Mouse (Mus musculus) liver, embryonic 12.5 days (tissue): Measurements from ENCODE around the gene Racgap1. TPM values are rescaled to one million over a fixed set of nuclear protein-coding genes. Genes with fewer than 3 reads are reported as not detected.

Source experiments
- ATAC-seq: fragments of 200-750 bp; cut with Nextera tagmentation; 2 replicates; pipeline ENCODE4 v1.8.0; 2017; ENCODE audit warnings: moderate number of reproducible peaks, mild to moderate bottlenecking, moderate library complexity
- H3K27ac ChIP-seq: fragments of 300-500 bp; sonication (generic); 2 replicates; pipeline ENCODE4 v1.5.1; 2016; ENCODE audit warnings: mild to moderate bottlenecking
- H3K27me3 ChIP-seq: fragments of 300-500 bp; sonication (generic); replicated peaks from 2 replicates; pipeline ENCODE4 v1.6.1; 2016; ENCODE audit warnings: mild to moderate bottlenecking, moderate library complexity
- H3K36me3 ChIP-seq: fragments of 300-500 bp; sonication (generic); 2 replicates; pipeline ENCODE4 v1.6.1; 2016; ENCODE audit warnings: mild to moderate bottlenecking, moderate library complexity
- H3K4me1 ChIP-seq: fragments of 300-500 bp; sonication (generic); 2 replicates; pipeline ENCODE4 v1.6.1; 2016
- H3K4me2 ChIP-seq: fragments of 300-500 bp; sonication (generic); 2 replicates; pipeline ENCODE4 v1.6.1; 2016; ENCODE audit warnings: mild to moderate bottlenecking, moderate library complexity
- H3K4me3 ChIP-seq: fragments of 300-500 bp; sonication (generic); 2 replicates; pipeline ENCODE4 v1.5.1; 2016; ENCODE audit warnings: mild to moderate bottlenecking, moderate library complexity
- H3K9ac ChIP-seq: fragments of 300-500 bp; sonication (generic); 2 replicates; pipeline ENCODE4 v1.6.1; 2016; ENCODE audit warnings: mild to moderate bottlenecking, moderate library complexity
- H3K9me3 ChIP-seq: fragments of 300-500 bp; sonication (generic); replicated peaks from 2 replicates; pipeline ENCODE4 v1.6.1; 2016; ENCODE audit warnings: mild to moderate bottlenecking, moderate library complexity
- WGBS: fragments of 180-500 bp; shearing (Covaris S2); methylation state at CpG from one replicate; pipeline ENCODE4 v1.1.7; 2016; ENCODE audit not compliant: insufficient replicate concordance; 5-methylcytosine and 5-hydroxymethylcytosine counted together
- polyA plus RNA-seq: library from polyadenylated mRNA; unstranded; fragments of >200 nt; fragmentation: Nextera tagmentation; extraction: Ambion mirVana; gene quantifications from 2 replicates; pipeline ENCODE4 v1.2.1, GENCODE M21; 2016

The Racgap1 gene
- polyA plus RNA-seq, 1 experiment from 2014 or later = 93.4 TPM

DNA sequence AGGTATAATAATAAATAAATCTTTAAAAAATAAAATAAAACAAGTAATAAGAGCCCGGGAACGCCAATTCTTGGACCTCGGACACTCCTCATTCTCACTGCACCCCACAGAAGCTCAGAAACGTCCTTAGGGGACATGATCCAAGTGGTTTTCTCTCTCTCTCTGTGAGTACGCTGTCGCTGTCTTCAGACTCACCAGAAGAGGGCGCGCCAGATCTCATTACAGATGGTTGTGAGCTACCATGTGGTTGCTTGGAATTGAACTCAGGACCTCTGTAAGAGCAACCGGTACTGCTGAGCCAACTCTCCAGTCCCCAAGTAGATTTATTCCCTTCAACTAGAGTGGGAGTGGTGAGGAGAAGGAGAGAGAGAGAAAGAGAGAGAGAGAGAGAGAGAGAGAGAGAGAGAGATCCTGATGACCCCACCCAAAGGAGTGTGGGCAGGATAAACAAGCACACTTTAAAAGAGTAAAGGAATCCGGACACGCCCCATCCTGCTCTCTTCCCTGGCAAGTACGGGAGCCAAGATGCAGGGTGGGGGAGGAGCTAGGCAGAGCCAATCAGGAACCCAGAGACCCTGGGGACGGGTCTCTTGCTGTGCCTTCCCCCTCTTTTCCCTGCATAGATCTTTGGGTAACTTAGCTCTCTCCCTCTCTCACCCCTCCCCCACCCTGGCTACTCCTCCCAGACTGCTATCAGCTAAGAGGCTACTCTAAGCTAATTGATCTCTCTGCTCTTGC, 26.8 kb upstream of the Racgap1 start:
- WGBS = 14% methylated on average over 13 of the region's 13 CpGs
- ATAC-seq = no peak; the same call in 1 of the 2 replicates

GRCm38 (mm10) chr15:99677089-99677488, 25.6 kb upstream of the Racgap1 start:
- H3K9ac ChIP-seq = no peak overlapping the region
- no peak overlapping the region for H3K27ac ChIP-seq
- H3K4me3 ChIP-seq = no peak overlapping the region
- WGBS = 52% methylated on average over 8 of the region's 8 CpGs
- no peaks in the 10 kb centered on the region for H3K9me3 ChIP-seq
- H3K4me1 ChIP-seq = peaks cover 7% of the 10 kb centered on the region
- no peak overlapping the region for H3K4me2 ChIP-seq
- ATAC-seq = no peak
- peaks cover 88% of the 10 kb centered on the region for H3K27me3 ChIP-seq
- no peaks in the 10 kb centered on the region for H3K36me3 ChIP-seq

More for the DNA sequence above, 26.8 kb upstream of the Racgap1 start:
- Histone ChIP-seq H3K4me2 (no peak overlapping the region), H3K9ac (no peak overlapping the region), H3K27me3 (peaks cover 78% of the 10 kb centered on the region), H3K9me3 (no peaks in the 10 kb centered on the region), H3K36me3 (no peaks in the 10 kb centered on the region), H3K4me3 (no peak overlapping the region), H3K27ac (no peak overlapping the region), H3K4me1 (peaks cover 7% of the 10 kb centered on the region)

DNA sequence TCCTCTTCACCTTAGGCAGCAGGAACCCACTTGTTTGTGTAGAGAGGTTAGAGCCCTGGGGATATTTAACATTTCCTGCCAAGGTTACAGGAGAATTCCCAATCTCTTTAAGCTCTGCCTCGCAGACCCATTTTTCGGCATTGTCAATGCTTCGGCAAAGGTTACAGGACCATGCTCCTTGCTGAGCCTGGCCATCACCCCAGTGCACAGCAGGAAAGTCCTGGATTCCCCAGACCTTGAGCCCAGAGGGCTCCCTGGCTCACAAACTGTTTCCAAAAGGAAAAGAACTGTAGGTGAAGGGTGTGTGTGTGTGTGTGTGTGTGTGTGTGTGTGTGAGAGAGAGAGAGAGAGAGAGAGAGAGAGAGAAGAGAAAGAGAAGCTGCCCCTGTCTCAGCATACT, 23.4 kb upstream of the Racgap1 start:
- H3K4me3 ChIP-seq = no peak overlapping the region
- H3K27ac ChIP-seq = no peak overlapping the region
- no peaks in the 10 kb centered on the region for H3K9me3 ChIP-seq
- no peak for ATAC-seq
- H3K4me2 ChIP-seq = no peak overlapping the region
- peaks cover 94% of the 10 kb centered on the region for H3K27me3 ChIP-seq
- H3K9ac ChIP-seq = no peak overlapping the region
- no peaks in the 10 kb centered on the region for H3K36me3 ChIP-seq
- 63% methylated on average over 3 of the region's 3 CpGs for whole genome bisulfite sequencing
- peaks cover 16% of the 10 kb centered on the region for H3K4me1 ChIP-seq

GRCm38 (mm10) chr15:99671783-99672182, 20.3 kb upstream of the Racgap1 start:
- peaks cover 100% of the 10 kb centered on the region for H3K27me3 ChIP-seq
- 54% methylated on average over 14 of the region's 14 CpGs for WGBS
- H3K4me1 ChIP-seq = peaks cover 10% of the 10 kb centered on the region
- H3K4me2 ChIP-seq = no peak overlapping the region
- H3K4me3 ChIP-seq = no peak overlapping the region
- H3K9me3 ChIP-seq = peaks cover 4% of the 10 kb centered on the region; the same call in 1 of the 2 replicates
- H3K27ac ChIP-seq = no peak overlapping the region
- H3K9ac ChIP-seq = no peak overlapping the region
- no peaks in the 10 kb centered on the region for H3K36me3 ChIP-seq
- ATAC-seq = no peak

DNA sequence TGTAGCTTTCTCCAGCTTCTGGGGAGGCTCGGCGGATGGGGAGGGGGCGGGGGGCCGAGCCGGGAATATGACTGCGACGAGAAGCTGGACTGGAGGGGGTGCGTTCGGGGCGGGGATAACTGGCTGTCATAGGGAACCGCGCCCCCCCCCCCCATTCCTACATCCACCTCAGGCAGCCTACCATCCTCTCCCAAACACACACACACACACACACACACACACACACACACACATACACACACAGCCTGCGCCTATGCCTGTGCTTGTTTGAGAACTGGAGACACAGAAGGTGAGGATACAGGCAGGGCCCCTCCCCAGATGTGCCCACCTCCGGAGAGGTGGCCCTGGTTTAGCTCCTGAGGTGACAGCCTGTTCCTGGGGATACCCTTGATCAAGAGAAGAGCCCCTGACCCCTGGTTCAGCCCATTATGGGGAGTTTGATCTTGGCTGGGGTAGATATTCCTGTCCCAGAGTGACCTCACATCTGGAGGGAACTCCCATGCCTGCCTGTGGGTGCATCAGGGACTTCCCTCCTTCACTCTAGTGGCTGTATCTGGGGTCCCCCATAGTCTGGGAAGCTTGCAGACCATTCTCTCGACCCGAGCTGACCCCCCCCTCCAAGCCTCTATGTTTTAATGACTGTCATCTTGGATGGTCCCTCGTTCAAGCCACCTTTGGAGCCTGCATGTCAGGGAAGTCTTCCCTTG, 19.7 kb upstream of the Racgap1 start:
- Histone ChIP-seq H3K4me3 (peak overlapping the region; percentile 52), H3K9ac (peak overlapping the region; percentile 43; the same call in 1 of the 2 replicates), H3K4me2 (peak overlapping the region; percentile 69), H3K27ac (no peak overlapping the region), H3K27me3 (peaks cover 100% of the 10 kb centered on the region), H3K4me1 (peaks cover 11% of the 10 kb centered on the region), H3K9me3 (peaks cover 4% of the 10 kb centered on the region; the same call in 1 of the 2 replicates), H3K36me3 (no peaks in the 10 kb centered on the region)
- ATAC-seq = no peak
- 8% methylated on average over 12 of the region's 17 CpGs for WGBS

DNA sequence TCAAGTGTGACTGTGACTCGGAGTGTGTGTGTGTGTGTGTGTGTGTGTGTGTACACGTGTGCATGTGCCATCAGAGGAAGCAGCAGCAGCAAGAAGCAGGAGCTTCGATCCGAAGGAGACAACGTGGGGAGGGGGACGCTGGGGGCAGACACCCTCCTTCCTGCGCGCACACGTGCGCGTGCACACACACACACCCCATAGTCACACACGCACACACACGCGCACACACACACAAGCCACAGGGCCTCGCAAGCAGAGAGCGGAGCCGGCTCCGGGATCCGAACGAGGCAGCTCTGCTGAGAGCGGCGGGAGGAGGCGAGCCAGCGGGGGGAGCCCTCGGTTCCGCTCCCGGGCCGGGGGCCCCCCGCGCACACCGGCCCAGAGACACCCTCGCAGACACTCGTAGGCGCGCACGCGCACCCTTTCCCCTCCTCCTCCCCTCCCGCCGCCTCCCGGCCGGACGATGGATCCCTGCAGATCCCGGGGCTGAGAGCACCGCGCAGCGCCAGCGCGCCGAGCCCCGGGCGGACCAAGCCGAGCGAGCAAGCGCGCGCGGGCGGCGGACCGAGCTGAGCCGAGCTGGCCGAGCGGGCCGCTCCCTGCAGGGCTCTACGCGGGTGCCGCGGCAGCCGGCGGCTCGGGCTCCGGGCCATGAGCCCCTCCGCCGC, 18.8 kb upstream of the Racgap1 start, which contains the start of gene Asic1:
Gene Asic1, plus strand, starts transcription at position 215 of the 668 bp plus-strand sequence.
- no peak for ATAC-seq
- WGBS = under 1% methylated on average over 62 of the region's 74 CpGs
- peak within 1 kb of the TSS; percentile 52 for H3K4me3 ChIP-seq
- no peaks in the 10 kb centered on the region for H3K36me3 ChIP-seq
- peak within 1 kb of the TSS; percentile 43 for H3K9ac ChIP-seq
- H3K27me3 ChIP-seq = peaks cover 100% of the 10 kb centered on the region
- peaks cover 4% of the 10 kb centered on the region; the same call in 1 of the 2 replicates for H3K9me3 ChIP-seq
- H3K4me2 ChIP-seq = peak within 1 kb of the TSS; percentile 69
- H3K27ac ChIP-seq = no peak within 1 kb of the TSS
- peaks cover 18% of the 10 kb centered on the region for H3K4me1 ChIP-seq

DNA sequence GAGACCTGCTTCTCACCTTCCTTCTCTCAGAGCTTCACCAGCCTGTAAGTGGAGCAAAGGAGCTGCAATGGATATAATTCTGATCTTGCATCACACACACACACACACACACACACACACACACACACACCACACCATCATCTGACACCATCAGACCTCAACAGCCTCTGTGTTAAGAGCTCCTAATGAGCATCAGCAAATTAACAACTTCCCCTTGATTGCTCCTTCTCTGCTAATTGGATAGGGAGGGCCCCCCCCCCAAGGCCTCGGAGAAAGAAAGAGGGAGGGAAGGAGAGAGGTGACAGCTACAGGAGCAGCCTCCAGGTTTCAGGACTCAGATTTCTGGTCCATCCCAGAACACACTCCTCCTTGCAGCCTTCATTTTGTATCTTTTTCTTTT, 17.9 kb upstream of the Racgap1 start:
- Histone ChIP-seq H3K4me1 (peaks cover 27% of the 10 kb centered on the region), H3K9me3 (peaks cover 4% of the 10 kb centered on the region; the same call in 1 of the 2 replicates), H3K27ac (no peak overlapping the region), H3K27me3 (peaks cover 100% of the 10 kb centered on the region), H3K4me3 (no peak overlapping the region), H3K4me2 (no peak overlapping the region), H3K9ac (no peak overlapping the region), H3K36me3 (no peaks in the 10 kb centered on the region)
- no peak for ATAC-seq
- WGBS = 8% methylated on average over 1 of the region's 1 CpGs

- 3% methylated on average over 12 of the region's 12 CpGs for WGBS
- no peak overlapping the region for H3K4me3 ChIP-seq
Measured at GRCm38 (mm10) chr15:99668881-99669280, 17.4 kb upstream of the Racgap1 start.

DNA sequence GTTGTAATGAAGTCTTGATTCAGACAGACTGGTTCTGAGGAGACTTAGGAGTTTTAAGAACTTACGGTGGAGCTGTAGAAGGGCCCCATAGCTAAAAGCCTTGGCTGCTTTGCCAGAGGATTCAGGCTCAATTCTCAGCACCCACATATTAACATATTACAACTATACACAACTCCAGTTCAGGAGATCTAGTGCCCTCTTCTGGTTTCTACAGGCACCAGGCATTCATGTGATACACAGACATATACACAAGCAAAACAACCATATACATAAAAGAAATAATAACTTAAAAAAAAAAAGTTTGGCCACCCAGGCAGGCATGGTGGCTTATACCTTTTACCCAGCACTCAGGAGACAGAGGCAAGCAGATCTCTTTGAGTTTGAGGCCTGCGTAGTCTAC, 16.1 kb upstream of the Racgap1 start:
- peaks cover 97% of the 10 kb centered on the region for H3K27me3 ChIP-seq
- 86% methylated on average over 2 of the region's 2 CpGs for WGBS
- ATAC-seq = no peak

More at GRCm38 (mm10) chr15:99668881-99669280, 17.4 kb upstream of the Racgap1 start:
- no peak overlapping the region for H3K4me2 ChIP-seq
- peaks cover 33% of the 10 kb centered on the region for H3K4me1 ChIP-seq
- H3K27me3 ChIP-seq = peaks cover 98% of the 10 kb centered on the region
- no peak overlapping the region for H3K27ac ChIP-seq
- H3K9ac ChIP-seq = no peak overlapping the region
- H3K36me3 ChIP-seq = no peaks in the 10 kb centered on the region
- H3K9me3 ChIP-seq = peaks cover 4% of the 10 kb centered on the region; the same call in 1 of the 2 replicates
- no peak for ATAC-seq

GRCm38 (mm10) chr15:99664600-99665451, 13.4 kb upstream of the Racgap1 start:
- WGBS = under 1% methylated on average over 51 of the region's 52 CpGs
- Histone ChIP-seq H3K9ac (peak overlapping the region; percentile 46; the same call in 1 of the 2 replicates), H3K4me1 (peaks cover 46% of the 10 kb centered on the region), H3K4me3 (peak overlapping the region; percentile 39), H3K27me3 (peaks cover 96% of the 10 kb centered on the region), H3K4me2 (peak overlapping the region; percentile 72), H3K9me3 (peaks cover 4% of the 10 kb centered on the region; the same call in 1 of the 2 replicates), H3K27ac (peak overlapping the region; percentile 62; the same call in 1 of the 2 replicates), H3K36me3 (no peaks in the 10 kb centered on the region)
- ATAC-seq = peak; percentile 97

More for the DNA sequence above, 16.1 kb upstream of the Racgap1 start:
- H3K4me3 ChIP-seq = no peak overlapping the region
- H3K9ac ChIP-seq = no peak overlapping the region
- H3K27ac ChIP-seq = no peak overlapping the region
- H3K36me3 ChIP-seq = no peaks in the 10 kb centered on the region
- H3K4me1 ChIP-seq = peaks cover 44% of the 10 kb centered on the region
- H3K9me3 ChIP-seq = peaks cover 4% of the 10 kb centered on the region; the same call in 1 of the 2 replicates
- H3K4me2 ChIP-seq = no peak overlapping the region
